Mouse (Mus musculus) spleen, adult 2 months (tissue): ENCODE data around the gene Tex14.

Experiments
- CTCF ChIP-seq: fragments of 200-500 bp; IDR thresholded peaks from 2 replicates; pipeline ENCODE4 v1.5.1; 2011; ENCODE audit warnings: mild to moderate bottlenecking, inconsistent platforms; ENCODE audit not compliant: insufficient read depth, insufficient read length, insufficient replicate concordance; ENCODE audit errors: extremely low read depth
- POLR2A ChIP-seq: fragments of 200-500 bp; IDR thresholded peaks from 2 replicates; pipeline ENCODE4 v1.6.1; 2011; ENCODE audit warnings: low read depth, low read length, inconsistent platforms

- TF ChIP-seq CTCF, result no peak
- no peak for TF ChIP-seq POLR2A
These were observed 156.3 kb downstream of the Tex14 start for GRCm38 (mm10) chr11:87561208-87561607.
